Mouse (Mus musculus) embryonic facial prominence, embryonic 14.5 days (tissue): Measurements from ENCODE around the gene Riok1. TPM values are rescaled to one million over a fixed set of nuclear protein-coding genes. Genes with fewer than 3 reads are reported as not detected.

ENCODE experiments used
- ATAC-seq: fragments of 200-750 bp; cut with Nextera tagmentation; 2 replicates; pipeline ENCODE4 v1.8.0; 2017; ENCODE audit warnings: low read depth, moderate number of reproducible peaks, moderate TSS enrichment
- DNase-seq: peaks from one replicate; pipeline ENCODE4 v3.0.0-alpha.2; 2015; ENCODE audit warnings: low spot score
- H3K27ac ChIP-seq: fragments of 300-500 bp; sonication (generic); replicated peaks from 2 replicates; pipeline ENCODE4 v1.5.1; 2014; ENCODE audit warnings: low read depth, mild to moderate bottlenecking, low read length, moderate library complexity
- H3K27me3 ChIP-seq: fragments of 300-500 bp; sonication (generic); replicated peaks from 2 replicates; pipeline ENCODE4 v1.6.1; 2014; ENCODE audit warnings: low read length; ENCODE audit not compliant: control insufficient read depth, insufficient read depth
- H3K36me3 ChIP-seq: fragments of 300-500 bp; sonication (generic); 2 replicates; pipeline ENCODE4 v1.6.1; 2014; ENCODE audit warnings: low read length, mixed read lengths; ENCODE audit not compliant: control insufficient read depth, insufficient read depth
- H3K4me1 ChIP-seq: fragments of 300-500 bp; sonication (generic); 2 replicates; pipeline ENCODE4 v1.6.1; 2014; ENCODE audit warnings: antibody characterized with exemption, low read length; ENCODE audit not compliant: control insufficient read depth, insufficient read depth
- H3K4me2 ChIP-seq: fragments of 300-500 bp; sonication (generic); 2 replicates; pipeline ENCODE4 v1.6.1; 2014; ENCODE audit warnings: low read depth, mild to moderate bottlenecking, low read length, moderate library complexity, mixed read lengths
- H3K4me3 ChIP-seq: fragments of 300-500 bp; sonication (generic); 2 replicates; pipeline ENCODE4 v1.5.1; 2014; ENCODE audit warnings: low read depth, mild to moderate bottlenecking, low read length
- H3K9ac ChIP-seq: fragments of 300-500 bp; sonication (generic); 2 replicates; pipeline ENCODE4 v1.6.1; 2014; ENCODE audit warnings: low read depth, mild to moderate bottlenecking, low read length, moderate library complexity, mixed read lengths
- H3K9me3 ChIP-seq: fragments of 300-500 bp; sonication (generic); 2 replicates; pipeline ENCODE4 v1.6.1; 2016; ENCODE audit warnings: low read length; ENCODE audit not compliant: control insufficient read depth
- WGBS: fragments of 180-500 bp; shearing (Covaris S2); extraction: QIAGEN DNeasy Blood & Tissue Kit; methylation state at CpG from one replicate; pipeline ENCODE4 v1.1.7; 2014; 5-methylcytosine and 5-hydroxymethylcytosine counted together
- polyA plus RNA-seq: library from polyadenylated mRNA; unstranded; fragments of >200 nt; fragmentation: Nextera tagmentation; extraction: Ambion mirVana; gene quantifications from 2 replicates; pipeline ENCODE4 v1.2.1, GENCODE M21; 2014

The Riok1 gene
- polyA plus RNA-seq, 1 experiment from 2014 or later = 36.9 TPM

DNA sequence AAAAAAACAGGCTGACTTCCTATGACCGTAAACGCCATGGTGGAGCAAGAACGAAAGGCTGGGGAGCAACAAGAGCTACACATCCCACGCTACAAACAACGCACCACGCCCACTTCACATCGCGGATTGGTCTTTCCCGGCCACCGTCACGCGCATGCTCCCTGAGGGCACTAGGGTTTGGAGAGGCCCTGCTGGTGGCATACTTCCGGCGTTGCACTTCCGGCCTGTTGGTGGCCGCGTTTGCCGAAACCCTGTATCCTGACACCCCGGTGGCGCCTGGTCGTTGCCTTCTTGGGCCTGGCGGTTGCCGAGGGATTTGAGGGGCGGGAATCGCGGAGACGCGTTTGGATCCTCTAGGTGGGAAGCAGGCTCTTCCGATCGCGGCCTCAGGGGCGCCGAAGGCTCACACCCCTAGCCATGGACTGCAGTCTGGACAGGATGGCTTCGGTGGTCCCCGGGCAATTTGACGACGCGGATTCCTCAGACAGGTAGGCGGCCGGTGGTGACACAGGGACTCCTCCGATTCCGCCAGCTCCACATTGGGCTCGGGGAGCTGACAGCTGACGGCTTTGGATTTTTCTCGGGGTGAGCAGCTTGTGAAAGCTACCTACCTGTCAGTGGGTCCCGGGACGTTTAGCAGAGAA is 371 bp downstream of the Riok1 start, which contains the start of gene Cage1:
Gene Cage1, minus strand, starts transcription at position 26 of the 644 bp plus-strand sequence.
- H3K27me3 ChIP-seq = no peaks in the 10 kb centered on the region
- H3K4me3 ChIP-seq = peak within 1 kb of the TSS; percentile 71
- H3K9me3 ChIP-seq = no peaks in the 10 kb centered on the region
- H3K27ac ChIP-seq = peak within 1 kb of the TSS; percentile 69
- ATAC-seq (peak; percentile 98), DNase-seq (peak; percentile 98)
- peaks cover 12% of the 10 kb centered on the region for H3K4me1 ChIP-seq
- peak within 1 kb of the TSS; percentile 72 for H3K4me2 ChIP-seq
- under 1% methylated on average over 46 of the region's 47 CpGs for WGBS
- H3K36me3 ChIP-seq = peaks cover 27% of the 10 kb centered on the region; the same call in 1 of the 2 replicates
- H3K9ac ChIP-seq = peak within 1 kb of the TSS; percentile 83

DNA sequence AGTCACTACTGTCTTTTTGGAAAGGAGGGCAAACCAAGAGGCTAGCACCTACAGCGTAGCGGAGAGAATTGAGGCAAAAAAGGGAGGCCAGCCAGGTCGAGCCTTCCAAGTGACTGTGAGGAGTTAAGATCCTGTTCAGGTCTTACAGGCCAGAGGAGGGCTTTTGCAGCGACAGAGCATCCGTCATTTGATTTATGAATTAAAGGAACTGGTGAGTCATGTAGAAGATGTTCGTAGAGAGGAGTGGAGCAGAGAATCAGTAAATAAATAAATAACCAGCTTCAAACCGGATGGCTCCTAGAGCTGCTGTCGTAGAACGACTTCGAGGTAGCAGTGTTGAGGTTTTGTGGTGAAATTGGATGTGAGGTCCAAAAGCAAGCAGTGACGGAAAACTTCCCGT is 1.0 kb downstream of the Riok1 start:
- peak overlapping the region; percentile 71 for H3K4me3 ChIP-seq
- DNase-seq (no peak), ATAC-seq (no peak)
- H3K9me3 ChIP-seq = no peaks in the 10 kb centered on the region
- 46% methylated on average over 12 of the region's 12 CpGs for WGBS
- H3K4me2 ChIP-seq = peak overlapping the region; percentile 72
- H3K36me3 ChIP-seq = peaks cover 33% of the 10 kb centered on the region
- H3K27me3 ChIP-seq = no peaks in the 10 kb centered on the region
- no peak overlapping the region for H3K27ac ChIP-seq
- peak overlapping the region; percentile 83 for H3K9ac ChIP-seq
- peaks cover 12% of the 10 kb centered on the region for H3K4me1 ChIP-seq

DNA sequence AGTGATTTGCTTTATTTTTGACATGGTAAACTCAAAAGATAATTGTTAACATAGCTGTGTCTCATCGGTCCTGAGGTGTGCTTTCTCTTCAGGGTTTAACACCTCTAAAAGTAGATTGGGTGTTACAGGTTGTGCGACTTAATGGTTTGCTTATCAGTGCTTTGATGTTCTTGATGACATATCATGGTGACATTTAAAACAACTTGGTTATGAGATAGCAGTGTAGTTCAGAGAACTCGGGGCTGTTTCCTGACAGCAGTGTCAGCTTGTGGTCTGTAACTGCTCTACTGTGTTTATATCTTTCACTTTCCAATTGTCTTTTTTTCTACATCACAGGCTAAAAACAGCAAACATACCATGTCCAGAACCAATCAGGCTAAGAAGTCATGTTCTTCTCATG is 13.1 kb downstream of the Riok1 start:
- no peak for DNase-seq
- WGBS = 85% methylated on average over 3 of the region's 3 CpGs
- Histone ChIP-seq H3K27ac (no peak overlapping the region), H3K27me3 (no peaks in the 10 kb centered on the region), H3K36me3 (peaks cover 98% of the 10 kb centered on the region), H3K9ac (no peak overlapping the region), H3K4me1 (no peaks in the 10 kb centered on the region), H3K9me3 (no peaks in the 10 kb centered on the region), H3K4me2 (no peak overlapping the region), H3K4me3 (no peak overlapping the region)
- no peak for ATAC-seq

- Histone ChIP-seq H3K27me3 (no peaks in the 10 kb centered on the region), H3K36me3 (peaks cover 55% of the 10 kb centered on the region), H3K4me3 (no peak overlapping the region), H3K27ac (no peak overlapping the region), H3K9ac (no peak overlapping the region), H3K9me3 (no peaks in the 10 kb centered on the region), H3K4me2 (no peak overlapping the region), H3K4me1 (no peaks in the 10 kb centered on the region)
- ATAC-seq = no peak
- DNase-seq = no peak
- 93% methylated on average over 9 of the region's 11 CpGs for WGBS
Observed at GRCm38 (mm10) chr13:38062678-38063077, 25.9 kb downstream of the Riok1 start.

- Histone ChIP-seq H3K4me2 (no peak overlapping the region), H3K9ac (no peak overlapping the region), H3K9me3 (no peaks in the 10 kb centered on the region), H3K4me1 (no peaks in the 10 kb centered on the region), H3K4me3 (no peak overlapping the region), H3K27me3 (no peaks in the 10 kb centered on the region), H3K27ac (no peak overlapping the region), H3K36me3 (peaks cover 31% of the 10 kb centered on the region)
- WGBS = 71% methylated on average over 11 of the region's 11 CpGs
- DNase-seq (peak; percentile 76), ATAC-seq (peak; percentile 26; the same call in 1 of the 2 replicates)
Observed at GRCm38 (mm10) chr13:38064854-38065663, 28.3 kb downstream of the Riok1 start.

- H3K4me1 ChIP-seq = no peaks in the 10 kb centered on the region
- no peak overlapping the region for H3K27ac ChIP-seq
- no peaks in the 10 kb centered on the region for H3K27me3 ChIP-seq
- no peak overlapping the region for H3K9ac ChIP-seq
- DNase-seq (peak; percentile 75), ATAC-seq (no peak)
- no peak overlapping the region for H3K4me2 ChIP-seq
- no peaks in the 10 kb centered on the region for H3K36me3 ChIP-seq
- no peaks in the 10 kb centered on the region for H3K9me3 ChIP-seq
- no peak overlapping the region for H3K4me3 ChIP-seq
- WGBS = 63% methylated on average over 3 of the region's 4 CpGs
Observed at GRCm38 (mm10) chr13:38070945-38071344, 34.1 kb downstream of the Riok1 start.

GRCm38 (mm10) chr13:38073374-38074307 is 36.8 kb downstream of the Riok1 start:
- DNase-seq (no peak), ATAC-seq (no peak)
- Histone ChIP-seq H3K36me3 (no peaks in the 10 kb centered on the region), H3K27ac (no peak overlapping the region), H3K9ac (no peak overlapping the region), H3K27me3 (no peaks in the 10 kb centered on the region), H3K4me2 (no peak overlapping the region), H3K9me3 (no peaks in the 10 kb centered on the region), H3K4me3 (no peak overlapping the region), H3K4me1 (no peaks in the 10 kb centered on the region)
- WGBS = 79% methylated on average over 18 of the region's 18 CpGs

GRCm38 (mm10) chr13:38074404-38074803 is 37.6 kb downstream of the Riok1 start:
- Histone ChIP-seq H3K4me2 (no peak overlapping the region), H3K9ac (no peak overlapping the region), H3K27ac (no peak overlapping the region), H3K36me3 (no peaks in the 10 kb centered on the region), H3K9me3 (no peaks in the 10 kb centered on the region), H3K27me3 (no peaks in the 10 kb centered on the region), H3K4me3 (no peak overlapping the region), H3K4me1 (no peaks in the 10 kb centered on the region)
- DNase-seq (no peak), ATAC-seq (no peak)
- 61% methylated on average over 5 of the region's 5 CpGs for WGBS
